Mouse (Mus musculus): Measurements from ENCODE around the gene Cyp2b10. TPM values are rescaled to one million over a fixed set of nuclear protein-coding genes. Genes with fewer than 3 reads are reported as not detected.
"Not testable (repeated sequence)": the region's sequence is repeated elsewhere in the genome, so short reads cannot be mapped to it uniquely, and the experiment has no call there.

Cyp2b10 gene
- total and polyA plus RNA-seq, 3 experiments = 0.18 to 54.8 (median 16.1) TPM

DNA sequence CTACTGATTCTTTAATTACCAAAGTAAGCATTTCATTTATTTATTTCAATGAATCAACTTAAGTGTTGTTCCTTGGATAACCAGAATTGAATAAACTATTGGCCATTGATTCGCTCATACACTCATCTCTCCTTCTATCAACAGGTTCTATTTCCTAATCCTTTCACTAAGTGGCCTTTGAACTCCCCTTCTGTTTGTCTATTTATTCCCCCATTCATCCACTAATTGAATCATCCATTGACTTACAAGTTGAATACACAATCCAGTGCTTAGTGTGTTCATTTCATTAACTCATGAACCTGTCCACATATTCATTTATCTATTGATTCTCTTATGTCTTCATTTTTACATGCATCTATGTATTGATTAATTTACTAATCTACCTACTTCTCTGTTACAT lies 18.7 kb downstream of the Cyp2b10 start:
- no peak for DNase-seq

DNA sequence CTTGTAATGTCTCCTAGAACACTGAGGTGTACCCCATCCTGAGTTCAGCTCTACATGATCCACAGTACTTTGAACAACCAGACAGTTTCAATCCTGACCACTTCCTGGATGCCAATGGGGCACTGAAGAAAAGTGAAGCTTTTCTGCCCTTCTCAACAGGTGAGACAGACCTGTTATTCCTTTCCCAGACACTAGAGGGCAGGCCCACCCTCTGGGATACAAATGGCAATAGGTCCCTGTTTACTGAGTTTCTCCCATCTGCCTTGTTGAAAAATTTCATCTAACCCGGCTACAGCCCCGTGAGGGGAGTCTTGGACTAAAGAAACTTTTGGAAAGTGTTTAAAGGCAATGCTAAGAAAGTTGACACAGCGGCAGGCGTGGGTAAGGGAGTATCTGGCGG lies 19.9 kb downstream of the Cyp2b10 start:
- not testable (repeated sequence) for DNase-seq

DNA sequence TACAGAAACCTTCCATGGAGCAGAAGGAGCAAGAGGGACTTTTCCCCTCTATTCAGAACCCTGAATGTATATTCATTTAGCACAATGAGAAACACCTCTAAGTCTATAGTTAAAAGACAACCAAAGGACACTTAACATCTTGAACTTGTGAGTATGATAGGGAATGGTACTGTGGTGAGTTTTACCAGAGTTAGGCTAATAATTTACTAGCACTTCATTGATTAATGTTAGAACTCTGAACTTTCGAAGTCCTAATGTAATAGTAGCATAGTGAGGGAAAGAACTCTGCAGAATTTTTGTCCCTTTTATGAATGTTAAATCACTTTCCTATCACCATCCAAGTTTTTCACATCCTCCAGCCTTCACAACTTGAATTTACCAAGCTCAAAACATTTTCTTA lies 22.0 kb downstream of the Cyp2b10 start:
- no peak for DNase-seq

DNA sequence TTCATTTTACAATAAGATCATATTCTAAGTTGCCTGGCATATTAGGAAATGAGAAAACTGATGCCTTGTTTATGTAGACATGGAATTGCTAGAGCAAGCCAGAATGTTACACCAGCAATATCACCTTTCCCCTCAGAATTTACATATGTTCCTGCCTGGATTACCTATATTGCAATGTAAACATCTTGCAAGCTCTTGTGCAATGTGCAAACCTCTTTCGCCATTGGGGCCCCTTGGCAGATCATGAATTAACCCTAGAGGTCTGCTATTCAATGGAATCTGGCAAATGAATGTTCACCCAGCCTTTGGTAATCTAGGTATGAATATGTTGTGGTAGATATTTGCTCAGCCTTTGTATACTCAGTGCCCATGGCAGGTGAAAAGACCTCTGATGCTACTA lies 47.9 kb downstream of the Cyp2b10 start:
- no peak for DNase-seq

Other genes with a start within 250 kb of the Cyp2b10 start
- gene Bckdha, start 238.6 kb upstream of the Cyp2b10 start, total RNA-seq (2021) = 100 to 1,000 TPM; 207 to 217 TPM
- 626 and 697 TPM in 2 replicates for gene Bckdha, start 238.6 kb upstream of the Cyp2b10 start, polyA plus RNA-seq (2012; rRNA removed)
- gene Exosc5, start 238.5 kb upstream of the Cyp2b10 start, total RNA-seq (2021) = 10 to 100 TPM; 42.5 to 44.0 TPM
- 121 and 124 TPM in 2 replicates for gene Exosc5, start 238.5 kb upstream of the Cyp2b10 start, polyA plus RNA-seq (2012; rRNA removed)
- under 1 TPM in 1 of 2 experiments, not detected in 1; 0.37 TPM for gene Tmem91, start 222.5 kb upstream of the Cyp2b10 start, total RNA-seq (2021)
- gene Tmem91, start 222.5 kb upstream of the Cyp2b10 start, polyA plus RNA-seq (2012; rRNA removed) = 0.67 and 1.1 TPM in 2 replicates
- 10 to 100 TPM; 12.2 to 26.4 TPM for gene B9d2, start 216.8 kb upstream of the Cyp2b10 start, total RNA-seq (2021)
- 69.9 and 83.0 TPM in 2 replicates for gene B9d2, start 216.8 kb upstream of the Cyp2b10 start, polyA plus RNA-seq (2012; rRNA removed)
- 10 to 100 TPM; 30.2 to 36.6 TPM for gene Tgfb1, start 210.6 kb upstream of the Cyp2b10 start, total RNA-seq (2021)
- 50.8 and 57.6 TPM in 2 replicates for gene Tgfb1, start 210.6 kb upstream of the Cyp2b10 start, polyA plus RNA-seq (2012; rRNA removed)
- 10 to 100 TPM; 47.4 to 50.9 TPM for gene Ccdc97, start 178.5 kb upstream of the Cyp2b10 start, total RNA-seq (2021)
- 90.9 and 95.2 TPM in 2 replicates for gene Ccdc97, start 178.5 kb upstream of the Cyp2b10 start, polyA plus RNA-seq (2012; rRNA removed)
- 100 to 1,000 TPM; 104 to 109 TPM for gene Hnrnpul1, start 142.9 kb upstream of the Cyp2b10 start, total RNA-seq (2021)
- 33.0 and 38.7 TPM in 2 replicates for gene Hnrnpul1, start 142.9 kb upstream of the Cyp2b10 start, polyA plus RNA-seq (2012; rRNA removed)
- 10 to 100 TPM; 42.1 to 73.8 TPM for gene Axl, start 108.9 kb upstream of the Cyp2b10 start, total RNA-seq (2021)
- gene Axl, start 108.9 kb upstream of the Cyp2b10 start, polyA plus RNA-seq (2012; rRNA removed) = 40.3 TPM in 2 replicates
- gene Cyp2s1, start 80.7 kb upstream of the Cyp2b10 start, total RNA-seq (2021) = 1 to 10 TPM; 2.5 to 3.4 TPM
- 2.4 and 3.0 TPM in 2 replicates for gene Cyp2s1, start 80.7 kb upstream of the Cyp2b10 start, polyA plus RNA-seq (2012; rRNA removed)
- gene Cyp2b13, start 163.9 kb downstream of the Cyp2b10 start, total RNA-seq (2021) = 1 to 10 TPM in 1 of 2 experiments, under 1 TPM in 1; 0.89 to 2.7 TPM
- gene Cyp2b13, start 163.9 kb downstream of the Cyp2b10 start, polyA plus RNA-seq (2012; rRNA removed) = not detected in 2 replicates

Data from adrenal gland, adult 2 months (tissue).